Mouse (Mus musculus): ENCODE results near the gene Fn3k.

DNA sequence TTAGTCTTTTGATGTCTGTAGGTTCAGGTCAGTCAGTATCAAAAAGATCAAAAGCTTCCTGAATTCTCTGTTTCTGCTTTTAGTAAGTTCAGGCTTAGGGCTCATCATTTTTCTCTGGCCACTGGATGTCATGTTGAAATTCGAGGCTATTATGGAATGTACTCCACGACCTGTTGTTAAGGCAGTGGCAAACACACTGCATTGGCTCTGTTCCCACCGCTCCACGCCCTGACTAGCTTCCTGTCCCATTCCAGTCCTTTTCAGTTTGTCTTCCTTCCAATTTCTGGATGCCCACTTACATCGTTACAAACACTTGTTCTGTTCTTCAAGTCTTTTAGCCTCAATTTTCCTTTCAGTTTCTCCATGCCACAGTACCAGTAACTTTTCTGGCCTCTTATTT, 19.4 kb upstream of the Fn3k start:
- no peak for TF ChIP-seq CTCF (IDR thresholded peaks at IDR 0.05; ENCODE audit: low read depth, low read length)
- no peak for TF ChIP-seq POLR2A (IDR thresholded peaks at IDR 0.05; ENCODE audit: borderline replicate concordance, low read depth, low read length)

Data from bone marrow macrophage, adult 2 months (primary cell).